In genomic region chr7:27402675-27403074, GRCm38 (mm10) we compare ENCODE assay signal across 8 mouse cellular contexts. TPM values are rescaled to one million over a fixed set of nuclear protein-coding genes. Genes with fewer than 3 reads are reported as not detected.
DNase-seq lines count a peak whose midpoint lies in the region; ATAC-seq and TF ChIP-seq lines count a peak whose summit lies in the region.

No protein-coding gene starts in this region.

- ATAC-seq in hematopoietic stem cell, adult 5-6 weeks (replicated peaks in 1 of 2; ENCODE audit: insufficient read depth in 1 of 2, low FRiP score in 2 of 2, low TSS enrichment in 1 of 2, low read depth in 1 of 2, poor library complexity in 2 of 2, severe bottlenecking in 2 of 2): peak; percentile 68 to 71; a peak in 3 of 4 replicates
- no peak for ATAC-seq in neural tube, embryonic 11.5 days (ENCODE audit: insufficient read depth, low FRiP score, low TSS enrichment)

- no peaks in the 10 kb centered on the region for H3K36me3 ChIP-seq in heart, embryonic 10.5 days
- no peaks in the 10 kb centered on the region for H3K36me3 ChIP-seq in neural tube, embryonic 11.5 days (ENCODE audit: control insufficient read depth, insufficient read depth, low read length)

- H3K27me3 ChIP-seq in heart, embryonic 10.5 days (ENCODE audit: insufficient read depth, poor library complexity, severe bottlenecking): peaks cover 97% of the 10 kb centered on the region
- peaks cover 58% of the 10 kb centered on the region for H3K27me3 ChIP-seq in neural tube, embryonic 11.5 days (ENCODE audit: control insufficient read depth, insufficient read depth, low read length)

- H3K27ac ChIP-seq in heart, embryonic 10.5 days: no peak overlapping the region
- no peak overlapping the region for H3K27ac ChIP-seq in cortical plate, adult 2 months (ENCODE audit: insufficient read depth, low read length)
- H3K27ac ChIP-seq in neural tube, embryonic 11.5 days (ENCODE audit: low read depth, low read length): no peak overlapping the region

- 10% methylated on average over 16 of the region's 16 CpGs for WGBS in heart, embryonic 10.5 days
- WGBS in neural tube, embryonic 11.5 days: 11% methylated on average over 16 of the region's 16 CpGs

- H3K9me3 ChIP-seq in heart, embryonic 10.5 days: no peaks in the 10 kb centered on the region
- H3K9me3 ChIP-seq in neural tube, embryonic 11.5 days (ENCODE audit: control insufficient read depth, low read length): no peaks in the 10 kb centered on the region

- no peak overlapping the region for H3K4me3 ChIP-seq in heart, embryonic 10.5 days
- H3K4me3 ChIP-seq in cortical plate, adult 2 months (ENCODE audit: insufficient read depth, low read length): no peak overlapping the region
- no peak overlapping the region for H3K4me3 ChIP-seq in neural tube, embryonic 11.5 days (ENCODE audit: low read depth, low read length)

- H3K4me2 ChIP-seq in neural tube, embryonic 11.5 days (ENCODE audit: low read depth): no peak overlapping the region

- H3K4me1 ChIP-seq in heart, embryonic 10.5 days: peaks cover 8% of the 10 kb centered on the region
- H3K4me1 ChIP-seq in cortical plate, adult 2 months (ENCODE audit: control insufficient read depth, insufficient read depth, low read length): 0 out of 2 replicates have a peak, but pooled peaks cover 2% of the 10 kb centered on the region
- H3K4me1 ChIP-seq in neural tube, embryonic 11.5 days (ENCODE audit: control insufficient read depth, insufficient read depth, low read length): no peaks in the 10 kb centered on the region

- intact Hi-C loops in left cerebral cortex, postnatal 4 days (cut with DNase I): loop anchor here (5.0 kb wide), 1 partner anchor 70 kb away; no protein-coding TSS in a partner anchor

- TF ChIP-seq CTCF in cortical plate, adult 2 months (IDR thresholded peaks at IDR 0.05; ENCODE audit: extremely low read depth, insufficient read depth, low read length): peak; percentile 71

- DNase-seq in heart, adult 8-10 months (ENCODE audit: low spot score): peak; percentile 21
- no peak for DNase-seq in heart, embryonic 10.5 days (ENCODE audit: low spot score)
- DNase-seq in ZHBTc4 (ENCODE audit: low read depth, low spot score): peak; percentile 92
- DNase-seq in left cerebral cortex, postnatal 4 days: peak; percentile 79
- peak; percentile 70 for DNase-seq in neural tube, embryonic 11.5 days (ENCODE audit: low spot score)
- DNase-seq in testis, postnatal 14 days (ENCODE audit: low spot score): peak; percentile 48

- no peak overlapping the region for H3K9ac ChIP-seq in neural tube, embryonic 11.5 days (ENCODE audit: low read length)

- no peak for TF ChIP-seq POLR2A in cortical plate, adult 2 months (IDR thresholded peaks at IDR 0.05; ENCODE audit: extremely low read depth, insufficient read depth, low read length)

RNA-seq across cellular contexts. Expression of gene Sptbn4, which starts 44.8 kb away (rescaled TPM):
- under 1 TPM; 0.22 to 0.49 (median 0.30) TPM for total RNA-seq in heart, adult 8-10 months (2022)
- polyA plus RNA-seq in heart, embryonic 10.5 days (2016; fragmentation: Nextera tagmentation; extraction: Ambion mirVana): 0.40 and 0.46 TPM in 2 replicates
- polyA plus RNA-seq in cortical plate, adult 2 months (2012; rRNA removed): 149 and 162 TPM in 2 replicates
- total RNA-seq in hematopoietic stem cell, adult 5-6 weeks (2017): 0.31 TPM in 1 of 2 replicates, not detected in the other
- 10 to 100 TPM; 75.3 to 82.5 TPM for total RNA-seq in left cerebral cortex, postnatal 4 days (2021)
- 0.23 and 0.34 TPM in 2 replicates for polyA plus RNA-seq in neural tube, embryonic 11.5 days (2014; fragmentation: Nextera tagmentation; extraction: Ambion mirVana)

RNA-seq across cellular contexts. Expression of gene Blvrb, which starts 45.1 kb away (rescaled TPM):
- 10 to 100 TPM; 27.7 to 29.2 (median 29.0) TPM for total RNA-seq in heart, adult 8-10 months (2022)
- 88.8 and 94.6 TPM in 2 replicates for polyA plus RNA-seq in heart, embryonic 10.5 days (2016; fragmentation: Nextera tagmentation; extraction: Ambion mirVana)
- 15.8 and 16.6 TPM in 2 replicates for polyA plus RNA-seq in cortical plate, adult 2 months (2012; rRNA removed)
- total RNA-seq in hematopoietic stem cell, adult 5-6 weeks (2017): 20.4 and 31.7 TPM in 2 replicates
- total RNA-seq in left cerebral cortex, postnatal 4 days (2021): 10 to 100 TPM in 1 of 2 experiments, 1 to 10 TPM in 1; 9.7 to 12.2 TPM
- 34.3 and 34.5 TPM in 2 replicates for polyA plus RNA-seq in neural tube, embryonic 11.5 days (2014; fragmentation: Nextera tagmentation; extraction: Ambion mirVana)

RNA-seq across cellular contexts. Expression of gene Gm20479, which starts 45.5 kb away (rescaled TPM):
- not detected for total RNA-seq in heart, adult 8-10 months (2022)
- polyA plus RNA-seq in heart, embryonic 10.5 days (2016; fragmentation: Nextera tagmentation; extraction: Ambion mirVana): 1.3 and 2.1 TPM in 2 replicates
- 0.75 TPM in 1 of 2 replicates, not detected in the other for polyA plus RNA-seq in cortical plate, adult 2 months (2012; rRNA removed)
- total RNA-seq in hematopoietic stem cell, adult 5-6 weeks (2017): not detected in 2 replicates
- not detected for total RNA-seq in left cerebral cortex, postnatal 4 days (2021)
- polyA plus RNA-seq in neural tube, embryonic 11.5 days (2014; fragmentation: Nextera tagmentation; extraction: Ambion mirVana): not detected in 2 replicates

RNA-seq across cellular contexts. Expression of gene Shkbp1, which starts 46.9 kb away (rescaled TPM):
- total RNA-seq in heart, adult 8-10 months (2022): 1 to 10 TPM; 4.8 to 8.0 (median 6.0) TPM
- 48.3 and 50.4 TPM in 2 replicates for polyA plus RNA-seq in heart, embryonic 10.5 days (2016; fragmentation: Nextera tagmentation; extraction: Ambion mirVana)
- 64.2 and 73.8 TPM in 2 replicates for polyA plus RNA-seq in cortical plate, adult 2 months (2012; rRNA removed)
- total RNA-seq in hematopoietic stem cell, adult 5-6 weeks (2017): 15.8 and 22.4 TPM in 2 replicates
- total RNA-seq in left cerebral cortex, postnatal 4 days (2021): 10 to 100 TPM; 47.2 to 52.4 TPM
- polyA plus RNA-seq in neural tube, embryonic 11.5 days (2014; fragmentation: Nextera tagmentation; extraction: Ambion mirVana): 52.8 and 55.2 TPM in 2 replicates

Comparison
In these comparisons a context has a peak if more than half of its experiments do, and no peak if none do; other contexts are left out.
1. RNA of gene Sptbn4, which starts 44.8 kb away (total RNA-seq): 75.3 to 82.5 TPM in left cerebral cortex, postnatal 4 days; 0.22 to 0.49 TPM in heart, adult 8-10 months and 0.31 TPM in hematopoietic stem cell, adult 5-6 weeks; every median in the first group is over 10 times any median in the second.